Mouse (Mus musculus): Measurements from ENCODE around the gene Hspg2. TPM values are rescaled to one million over a fixed set of nuclear protein-coding genes. Genes with fewer than 3 reads are reported as not detected.

Gene Hspg2
- polyA plus RNA-seq, 1 experiment = 16.9 TPM

- TF ChIP-seq POLR2A (IDR thresholded peaks at IDR 0.05; ENCODE audit: borderline replicate concordance, extremely low read depth, insufficient read depth, insufficient read length, poor library complexity, severe bottlenecking) = no peak
- TF ChIP-seq CTCF (IDR thresholded peaks at IDR 0.05; ENCODE audit: borderline replicate concordance, extremely low read depth, insufficient read depth, insufficient read length) = no peak
- no peak for DNase-seq (ENCODE audit: low read depth)
Measured at GRCm38 (mm10) chr4:137465125-137465787, 3.3 kb upstream of the Hspg2 start.

DNA sequence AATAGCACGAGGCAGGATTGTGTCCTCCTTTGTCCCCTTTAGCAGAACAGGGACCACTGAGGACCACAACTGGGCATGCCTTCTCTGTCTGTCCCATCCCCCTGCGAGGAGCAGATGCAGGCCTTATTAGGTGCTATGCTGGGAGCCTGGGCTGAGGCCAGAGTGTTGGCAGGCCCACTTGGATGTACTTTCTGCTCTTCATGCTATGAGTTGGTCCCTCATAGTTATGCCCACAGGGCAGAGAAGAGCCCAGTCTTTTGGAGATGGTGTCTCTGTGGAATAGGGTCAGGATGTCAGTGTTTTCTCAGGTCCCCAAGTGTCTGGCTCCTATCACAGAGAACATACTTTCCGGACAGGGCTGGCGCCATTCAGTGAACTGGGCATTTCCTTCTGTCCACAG lies 1.6 kb upstream of the Hspg2 start:
- no peak for TF ChIP-seq CTCF (IDR thresholded peaks at IDR 0.05; ENCODE audit: borderline replicate concordance, extremely low read depth, insufficient read depth, insufficient read length)
- TF ChIP-seq POLR2A (IDR thresholded peaks at IDR 0.05; ENCODE audit: borderline replicate concordance, extremely low read depth, insufficient read depth, insufficient read length, poor library complexity, severe bottlenecking) = no peak
- DNase-seq (ENCODE audit: low read depth) = no peak

- TF ChIP-seq CTCF (IDR thresholded peaks at IDR 0.05; ENCODE audit: borderline replicate concordance, extremely low read depth, insufficient read depth, insufficient read length) (no peak), POLR2A (IDR thresholded peaks at IDR 0.05; ENCODE audit: borderline replicate concordance, extremely low read depth, insufficient read depth, insufficient read length, poor library complexity, severe bottlenecking) (no peak)
- no peak for DNase-seq (ENCODE audit: low read depth)
Measured at GRCm38 (mm10) chr4:137467525-137467924, 1.0 kb upstream of the Hspg2 start.

- peak; percentile 68 for DNase-seq (ENCODE audit: low read depth)
- TF ChIP-seq CTCF (IDR thresholded peaks at IDR 0.05; ENCODE audit: borderline replicate concordance, extremely low read depth, insufficient read depth, insufficient read length) (no peak), POLR2A (IDR thresholded peaks at IDR 0.05; ENCODE audit: borderline replicate concordance, extremely low read depth, insufficient read depth, insufficient read length, poor library complexity, severe bottlenecking) (no peak)
Measured at GRCm38 (mm10) chr4:137469081-137469844, 694 bp downstream of the Hspg2 start.

GRCm38 (mm10) chr4:137469845-137470692 lies 1.5 kb downstream of the Hspg2 start:
- no peak for DNase-seq (ENCODE audit: low read depth)
- TF ChIP-seq POLR2A (IDR thresholded peaks at IDR 0.05; ENCODE audit: borderline replicate concordance, extremely low read depth, insufficient read depth, insufficient read length, poor library complexity, severe bottlenecking) (no peak), CTCF (IDR thresholded peaks at IDR 0.05; ENCODE audit: borderline replicate concordance, extremely low read depth, insufficient read depth, insufficient read length) (no peak)

GRCm38 (mm10) chr4:137470701-137471317 lies 2.2 kb downstream of the Hspg2 start:
- DNase-seq (ENCODE audit: low read depth) = no peak
- no peak for TF ChIP-seq POLR2A (IDR thresholded peaks at IDR 0.05; ENCODE audit: borderline replicate concordance, extremely low read depth, insufficient read depth, insufficient read length, poor library complexity, severe bottlenecking)
- no peak for TF ChIP-seq CTCF (IDR thresholded peaks at IDR 0.05; ENCODE audit: borderline replicate concordance, extremely low read depth, insufficient read depth, insufficient read length)

DNA sequence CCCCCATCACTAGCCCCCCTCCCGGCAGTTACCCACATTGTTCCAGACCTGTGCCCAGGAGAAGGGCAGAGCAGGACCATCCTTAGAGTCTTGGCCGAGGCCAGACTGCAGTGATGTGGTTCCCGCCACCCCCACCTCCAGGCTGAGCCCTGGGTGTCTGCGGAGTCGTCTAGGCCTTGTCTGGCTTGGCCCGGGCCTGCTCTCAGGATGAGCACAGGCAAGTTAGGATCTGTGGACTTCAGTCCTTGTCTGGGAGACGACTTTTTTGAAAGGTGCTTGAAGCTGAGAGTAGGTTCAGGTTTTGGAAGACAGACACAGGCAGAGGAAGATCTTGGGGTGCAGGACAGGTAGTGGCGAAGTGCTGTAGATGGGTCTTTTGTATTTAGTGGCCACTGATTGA lies 2.8 kb downstream of the Hspg2 start:
- DNase-seq (ENCODE audit: low read depth) = no peak
- no peak for TF ChIP-seq CTCF (IDR thresholded peaks at IDR 0.05; ENCODE audit: borderline replicate concordance, extremely low read depth, insufficient read depth, insufficient read length)
- TF ChIP-seq POLR2A (IDR thresholded peaks at IDR 0.05; ENCODE audit: borderline replicate concordance, extremely low read depth, insufficient read depth, insufficient read length, poor library complexity, severe bottlenecking) = no peak

DNA sequence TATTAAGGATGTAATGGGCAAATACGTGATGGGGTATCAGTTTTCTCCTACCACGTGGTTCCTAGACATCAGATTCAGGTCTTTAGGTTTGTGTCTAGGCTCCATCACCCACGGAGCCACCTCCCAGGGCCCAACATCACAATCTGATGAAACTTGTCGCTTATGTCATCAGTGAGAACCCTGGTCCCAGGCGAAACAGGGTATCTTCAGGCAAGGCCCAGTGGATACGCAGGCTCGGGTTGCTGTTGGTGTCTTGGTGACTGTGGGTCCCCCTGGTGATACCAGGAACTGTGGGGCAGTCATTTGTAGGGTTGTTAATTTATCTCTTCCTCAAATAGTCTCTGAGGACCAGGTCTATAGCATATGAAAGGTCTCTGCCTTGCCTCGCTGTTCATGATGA lies 4.7 kb downstream of the Hspg2 start:
- TF ChIP-seq CTCF (IDR thresholded peaks at IDR 0.05; ENCODE audit: borderline replicate concordance, extremely low read depth, insufficient read depth, insufficient read length) (no peak), POLR2A (IDR thresholded peaks at IDR 0.05; ENCODE audit: borderline replicate concordance, extremely low read depth, insufficient read depth, insufficient read length, poor library complexity, severe bottlenecking) (no peak)
- DNase-seq (ENCODE audit: low read depth) = no peak

DNA sequence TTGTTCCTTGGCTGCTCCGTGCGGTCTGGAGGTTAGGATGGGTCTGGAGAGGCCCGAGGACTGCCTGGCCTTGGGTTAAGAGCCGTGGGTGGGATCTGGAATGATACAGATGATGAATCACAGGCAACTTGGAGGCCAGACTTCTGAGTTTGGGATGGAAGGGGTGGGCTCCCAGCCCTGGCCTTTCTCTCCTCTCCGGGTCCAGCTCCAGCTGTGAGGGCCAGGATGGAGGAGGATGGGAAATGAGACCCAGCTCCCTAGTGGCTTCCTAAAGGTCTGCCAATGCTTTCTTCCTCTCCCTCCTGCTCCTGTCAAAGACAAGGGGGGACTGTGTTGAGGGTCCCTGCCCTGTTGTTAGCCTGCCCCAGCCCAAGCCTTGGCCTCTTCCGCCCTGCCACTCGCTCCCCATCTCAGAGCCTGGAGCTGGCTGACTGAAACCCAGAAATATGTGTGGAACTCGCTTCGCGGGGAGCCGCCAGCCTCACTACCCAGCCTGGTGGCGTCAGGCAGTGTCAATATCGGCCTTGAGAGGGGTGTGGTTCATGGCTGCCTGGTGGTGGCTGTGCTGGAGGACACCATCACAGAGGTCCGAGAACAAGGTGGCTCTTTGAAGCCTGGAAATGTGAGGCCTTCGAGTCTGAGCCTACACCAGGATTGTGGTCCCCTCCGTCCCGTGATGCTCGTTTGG lies 5.3 kb downstream of the Hspg2 start:
- TF ChIP-seq CTCF (IDR thresholded peaks at IDR 0.05; ENCODE audit: borderline replicate concordance, extremely low read depth, insufficient read depth, insufficient read length) (no peak), POLR2A (IDR thresholded peaks at IDR 0.05; ENCODE audit: borderline replicate concordance, extremely low read depth, insufficient read depth, insufficient read length, poor library complexity, severe bottlenecking) (no peak)
- DNase-seq (ENCODE audit: low read depth) = no peak

DNA sequence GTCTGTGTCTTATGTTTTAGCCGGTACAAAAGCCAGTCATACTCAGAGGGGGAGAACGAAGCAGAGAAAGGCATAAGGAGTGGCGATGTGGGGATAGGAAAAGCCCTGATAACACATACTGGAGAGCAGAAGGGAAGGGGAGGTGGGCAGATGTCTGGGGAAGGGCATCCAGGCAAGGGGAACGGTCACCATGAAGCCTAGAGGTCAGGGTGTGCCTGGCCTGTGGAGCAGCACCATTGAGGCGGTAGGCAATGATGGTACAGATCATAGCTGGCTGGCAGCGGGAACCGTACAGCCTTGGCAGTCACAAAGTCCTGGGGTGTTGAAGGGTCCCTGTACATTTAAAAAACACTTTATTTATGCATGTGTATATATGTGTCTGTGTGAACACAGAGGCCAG lies 6.1 kb downstream of the Hspg2 start:
- no peak for DNase-seq (ENCODE audit: low read depth)
- TF ChIP-seq POLR2A (IDR thresholded peaks at IDR 0.05; ENCODE audit: borderline replicate concordance, extremely low read depth, insufficient read depth, insufficient read length, poor library complexity, severe bottlenecking) (no peak), CTCF (IDR thresholded peaks at IDR 0.05; ENCODE audit: borderline replicate concordance, extremely low read depth, insufficient read depth, insufficient read length) (no peak)
